Mouse (Mus musculus) lung, adult 18-20 months (tissue): ENCODE measurements around the gene Tomm20.
"Not testable (repeated sequence)": the region's sequence is repeated elsewhere in the genome, so short reads cannot be mapped to it uniquely, and the experiment has no call there.

ENCODE experiments used
- DNase-seq, 2 experiments: peaks; one replicate each; pipeline ENCODE4 v3.0.0; 2022; ENCODE audit warnings: mixed read lengths in 2 of 2

Tomm20 gene

DNA sequence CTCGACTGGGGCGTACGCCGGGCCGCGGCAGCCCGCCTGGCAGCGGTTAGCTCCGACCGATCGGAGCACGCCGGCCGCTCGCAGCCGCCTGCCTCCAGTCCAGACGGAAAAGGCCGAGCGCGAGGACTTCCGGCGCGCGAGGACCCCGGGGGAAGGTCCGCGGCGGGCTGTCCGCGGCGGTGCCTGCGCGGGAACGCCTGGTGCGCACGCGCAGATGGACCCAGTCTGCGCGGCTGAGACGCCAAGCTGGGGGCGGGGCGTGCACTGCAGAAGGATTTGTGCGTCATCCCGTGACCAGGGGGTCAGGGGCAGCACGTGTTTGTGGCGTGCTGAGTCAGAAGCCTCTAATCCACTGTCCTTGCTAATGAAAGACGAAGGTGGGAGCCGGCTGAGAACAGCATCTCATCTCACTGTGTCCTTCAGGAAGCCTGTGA lies at the start of gene Tomm20:
Gene Tomm20, minus strand, starts transcription at position 115 of the 434 bp plus-strand sequence.
- DNase-seq = peak; percentile 94 to 96

DNA sequence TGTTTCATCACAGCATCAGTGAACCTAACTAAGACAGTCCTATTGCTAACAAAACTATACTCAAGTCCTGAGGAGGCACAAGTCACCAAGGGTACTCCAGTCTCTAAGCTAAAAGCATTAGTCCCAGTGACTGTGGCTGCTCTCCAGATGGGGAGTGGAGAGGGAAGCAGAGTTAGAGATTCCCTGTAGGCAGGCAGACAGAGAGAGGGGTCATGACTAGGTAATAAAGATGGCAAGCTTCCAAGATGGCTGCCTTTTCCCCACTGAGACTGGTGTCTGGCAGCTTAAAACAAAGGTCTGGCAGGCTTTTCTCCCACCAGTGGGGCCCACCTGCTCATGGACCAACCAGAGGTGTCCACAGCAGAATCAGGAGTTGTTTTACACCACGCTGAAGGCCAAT lies 48.9 kb upstream of the Tomm20 start:
- DNase-seq = no peak

DNA sequence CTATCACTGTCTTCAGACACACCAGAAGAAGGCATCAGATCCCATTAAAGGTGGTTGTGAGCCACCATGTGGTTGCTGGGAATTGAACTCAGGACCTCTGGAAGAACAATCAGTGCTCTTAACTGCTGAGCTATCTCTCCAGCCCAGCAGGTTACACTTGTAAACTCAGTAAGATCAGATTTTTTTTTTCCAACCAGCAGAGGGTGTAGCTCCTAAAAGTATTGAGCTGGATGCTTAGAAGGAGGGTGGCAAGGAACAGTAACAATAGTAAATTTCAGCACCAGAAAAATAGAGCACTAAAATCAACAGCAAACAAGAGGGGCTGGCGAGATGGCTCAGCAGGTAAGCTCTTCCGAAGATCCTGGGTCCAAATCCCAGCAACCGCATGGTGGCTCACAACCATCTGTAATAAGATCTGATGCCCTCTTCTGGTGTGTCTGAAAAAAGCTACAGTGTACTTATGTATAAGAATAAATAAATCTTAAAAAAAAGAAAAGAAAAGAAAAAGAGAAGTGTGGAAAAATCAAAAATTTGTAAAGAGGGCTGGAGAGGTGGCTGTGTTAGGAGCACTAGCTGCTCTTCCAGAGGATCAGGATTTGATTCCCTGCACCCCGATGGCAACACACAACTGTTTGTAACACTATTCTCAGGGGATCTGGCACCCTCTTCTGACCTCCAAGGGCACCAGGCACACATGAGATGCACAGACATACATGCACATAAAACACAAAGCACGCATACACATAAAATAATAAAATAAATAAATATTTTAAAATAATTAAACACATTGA lies 43.9 kb upstream of the Tomm20 start:
- no peak for DNase-seq

DNA sequence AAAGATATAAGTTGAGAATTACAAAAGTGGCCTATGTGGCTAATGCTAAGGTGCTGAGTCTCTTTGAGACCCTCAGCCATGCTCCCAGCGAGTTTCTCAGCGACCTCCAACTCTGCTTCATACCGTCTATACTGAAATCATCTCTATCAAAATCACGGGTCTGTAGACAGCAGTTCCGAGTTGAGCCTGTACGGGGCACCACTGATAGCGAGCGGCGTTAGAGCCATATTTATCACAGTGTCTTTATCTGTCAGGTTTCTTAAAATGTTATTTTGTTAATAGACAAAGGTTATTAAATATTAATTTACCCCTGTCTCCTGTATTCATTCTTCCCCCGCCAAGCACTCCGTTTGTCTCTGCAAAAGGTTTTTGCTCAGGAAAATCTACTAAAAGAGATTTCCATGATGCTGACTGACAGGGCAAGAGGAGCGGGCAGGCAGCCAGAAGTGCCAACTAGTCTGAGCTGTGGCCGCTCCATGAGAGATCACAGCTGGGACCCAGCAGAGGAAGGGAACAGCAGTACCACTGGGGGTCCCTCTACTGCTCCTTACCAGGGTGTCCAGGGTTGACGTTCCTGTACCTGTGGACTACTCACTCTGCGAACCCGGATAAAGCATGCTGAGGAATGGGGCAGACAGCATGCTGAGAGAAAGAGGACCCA lies 42.8 kb upstream of the Tomm20 start:
- no peak for DNase-seq

DNA sequence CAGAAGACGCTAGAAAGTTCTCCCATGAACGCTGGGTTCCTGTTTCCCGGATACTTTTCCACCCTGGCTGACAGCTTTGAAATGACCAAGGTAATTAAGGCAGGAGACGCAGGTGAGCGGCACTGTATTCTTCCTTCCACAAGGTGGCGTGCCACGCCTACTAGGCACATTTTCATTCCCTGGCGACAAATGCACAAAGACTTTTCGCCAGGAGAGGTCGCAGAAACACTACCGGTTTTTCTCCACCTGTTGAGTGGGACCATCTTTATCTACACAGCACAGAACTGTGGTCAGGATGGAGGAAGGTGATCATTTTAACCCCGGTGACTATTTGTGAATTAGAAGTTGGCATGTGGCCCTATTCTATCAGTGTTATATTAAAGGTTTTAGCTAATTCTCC lies 40.9 kb upstream of the Tomm20 start:
- peak; percentile 82 to 87 for DNase-seq

DNA sequence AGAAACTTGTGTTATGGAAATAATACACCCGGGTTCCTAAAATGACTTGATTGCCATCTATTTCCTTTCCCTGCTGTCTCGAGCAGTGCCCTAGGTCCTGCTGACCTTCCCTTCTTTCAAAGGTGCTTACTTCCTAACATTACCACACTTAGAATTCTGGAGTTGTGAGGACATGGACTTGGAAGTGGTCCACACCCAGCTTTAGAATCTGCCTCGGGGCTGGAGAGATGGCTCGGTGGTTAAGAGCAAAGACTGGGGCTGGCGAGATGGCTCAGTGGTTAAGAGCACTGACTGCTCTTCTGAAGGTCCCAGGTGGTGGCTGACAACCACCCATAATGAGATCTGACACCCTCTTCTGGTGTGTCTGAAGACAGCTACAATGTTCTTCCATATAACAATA lies 34.4 kb upstream of the Tomm20 start:
- no peak for DNase-seq

DNA sequence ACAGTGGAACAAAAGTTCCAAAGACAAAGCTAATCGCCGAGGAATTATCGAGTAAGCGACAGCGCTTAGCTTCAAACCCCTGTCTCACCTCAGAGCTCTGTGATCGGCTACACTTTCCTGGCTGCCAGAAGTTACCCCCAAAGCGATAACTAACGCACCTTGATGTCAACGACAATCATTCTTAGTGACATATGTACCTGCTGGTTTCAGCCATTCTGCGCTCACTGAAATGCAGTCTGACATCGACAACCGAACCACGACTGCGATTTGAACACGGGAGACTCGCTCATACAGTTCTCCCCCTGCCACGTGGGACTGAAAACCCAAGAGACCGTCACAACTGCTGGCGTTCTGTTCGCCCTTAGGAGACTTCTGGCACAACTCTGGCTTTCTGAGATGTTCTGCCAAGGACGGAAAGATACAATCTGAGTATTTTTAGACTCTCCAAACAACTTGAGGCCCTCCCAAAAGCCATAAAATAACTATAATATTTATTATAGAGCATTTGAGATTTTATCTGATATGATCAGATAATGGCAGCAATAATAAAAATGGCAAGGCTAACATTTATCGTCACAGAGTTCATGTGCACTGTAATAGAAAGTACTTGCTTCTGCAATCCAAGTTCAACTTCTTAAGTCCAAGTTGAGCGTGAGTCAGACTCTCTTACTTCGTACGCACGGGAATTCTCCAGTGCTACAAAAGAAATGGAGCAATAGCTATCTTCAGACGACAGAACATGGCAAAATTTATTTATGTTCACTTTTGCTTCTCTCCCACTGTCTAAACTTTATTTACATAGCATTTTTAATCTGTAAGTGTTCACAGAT lies 33.7 kb upstream of the Tomm20 start:
- peak; percentile 15 to 26 for DNase-seq

DNA sequence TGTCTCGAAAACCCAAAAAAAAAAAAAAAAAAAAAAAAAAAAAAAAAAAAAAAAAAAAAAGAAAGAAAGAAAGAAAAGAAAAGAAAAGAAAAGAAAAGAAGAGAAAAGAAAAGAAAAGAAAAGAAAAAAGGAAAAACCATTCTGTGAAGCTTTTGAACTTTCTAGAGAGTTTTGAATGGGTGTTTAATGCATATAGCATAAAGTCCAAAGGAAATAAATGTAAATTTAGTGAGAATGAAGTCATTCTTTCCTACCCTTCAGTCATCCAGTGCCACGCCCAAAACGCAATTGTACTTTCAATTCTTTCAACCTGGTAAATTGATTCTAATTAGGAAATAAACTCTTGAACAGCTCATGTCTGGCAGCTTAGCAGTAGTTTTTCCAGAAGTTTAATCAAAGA lies 32.9 kb upstream of the Tomm20 start:
- not testable (repeated sequence) for DNase-seq

DNA sequence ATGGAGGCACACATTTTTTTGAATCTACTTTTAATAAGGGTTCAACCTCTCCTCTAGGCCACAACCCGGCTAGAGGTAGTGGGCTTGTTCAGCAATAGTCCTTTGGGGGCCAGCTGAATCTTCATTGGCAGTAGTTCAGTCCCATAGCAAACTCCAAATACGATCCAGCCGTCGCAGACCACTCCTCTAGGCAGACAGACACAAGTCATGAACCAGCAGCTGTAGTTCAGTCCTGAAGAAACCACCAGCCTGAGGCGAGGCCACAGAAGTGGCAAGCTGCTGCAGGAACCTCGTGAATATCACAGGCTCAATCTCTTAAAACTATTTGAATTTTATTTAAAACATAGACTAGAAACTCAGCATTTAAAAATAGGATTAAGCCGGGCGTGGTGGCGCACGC lies 32.4 kb upstream of the Tomm20 start:
- DNase-seq = no peak

DNA sequence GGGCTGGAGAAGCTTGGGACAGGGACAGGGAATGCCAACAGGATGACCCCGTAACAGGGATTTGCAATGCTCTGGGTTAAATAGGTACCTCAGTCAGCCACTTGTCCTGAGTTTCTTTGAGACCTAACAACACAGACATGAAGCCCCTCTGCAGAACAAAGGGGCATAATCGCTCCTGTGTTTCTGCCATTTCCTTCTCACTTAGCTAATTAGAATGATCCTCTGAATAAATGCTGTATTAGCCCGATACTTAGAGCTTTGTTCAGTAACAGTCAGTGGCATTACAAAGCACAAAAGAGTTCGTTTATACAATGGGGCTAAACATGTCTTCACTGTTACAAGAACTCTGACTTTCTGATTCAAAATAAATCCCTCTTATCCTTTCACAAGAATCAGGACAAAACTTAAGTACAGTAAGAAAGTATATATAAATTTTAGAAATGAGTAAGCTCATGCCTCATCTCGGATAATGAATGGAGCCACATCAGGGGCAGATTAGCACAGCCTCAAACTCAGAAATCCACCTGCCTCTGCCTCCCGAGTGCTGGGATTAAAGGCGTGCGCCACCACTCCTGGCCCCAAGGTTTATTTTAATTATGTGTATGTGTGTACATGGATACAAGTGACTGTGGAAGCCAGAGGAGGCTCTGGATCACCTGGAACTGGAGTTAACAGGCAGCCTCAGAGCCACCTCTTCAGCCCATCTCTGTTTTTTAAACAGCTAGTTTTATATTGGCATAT lies 31.1 kb upstream of the Tomm20 start:
- no peak for DNase-seq

DNA sequence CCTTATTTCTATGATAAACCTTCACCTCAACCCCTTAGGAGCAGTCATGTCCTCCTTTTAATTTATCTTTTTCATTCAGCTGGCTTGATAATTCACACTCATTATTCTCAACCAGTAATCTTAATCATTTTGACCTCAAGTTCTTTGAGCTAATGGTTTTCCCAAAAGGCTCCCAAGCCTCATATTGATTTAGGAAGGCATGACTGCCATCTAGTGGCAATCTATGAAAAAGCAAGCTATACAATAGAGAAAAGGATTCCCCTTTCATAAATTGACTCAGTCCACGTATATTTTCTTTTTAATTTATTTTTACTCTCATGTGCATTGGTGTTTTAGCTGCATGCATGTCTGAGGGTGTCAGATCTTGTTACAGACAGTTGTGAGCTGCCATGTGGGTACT lies 30.1 kb upstream of the Tomm20 start:
- DNase-seq = peak in 1 of 2 experiments; percentile 18

DNA sequence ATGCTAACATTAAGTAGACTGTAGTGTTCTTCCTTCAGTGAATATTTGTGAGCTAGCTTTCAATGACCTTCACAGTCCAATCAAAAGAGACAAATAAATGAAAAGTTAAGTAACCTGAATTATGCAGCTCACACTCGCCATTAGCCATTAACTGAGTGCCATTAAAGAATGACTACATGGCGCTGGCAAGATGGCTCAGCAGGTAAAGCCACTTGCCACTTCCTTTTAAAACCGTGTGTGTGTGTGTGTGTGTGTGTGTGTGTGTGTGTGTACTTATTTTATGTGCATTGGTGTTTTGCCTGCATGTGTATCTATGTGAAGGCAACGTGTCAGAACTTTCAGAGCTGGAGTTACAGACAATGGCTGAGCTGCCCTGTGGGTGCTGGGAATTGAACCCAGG lies 28.9 kb upstream of the Tomm20 start:
- no peak for DNase-seq

DNA sequence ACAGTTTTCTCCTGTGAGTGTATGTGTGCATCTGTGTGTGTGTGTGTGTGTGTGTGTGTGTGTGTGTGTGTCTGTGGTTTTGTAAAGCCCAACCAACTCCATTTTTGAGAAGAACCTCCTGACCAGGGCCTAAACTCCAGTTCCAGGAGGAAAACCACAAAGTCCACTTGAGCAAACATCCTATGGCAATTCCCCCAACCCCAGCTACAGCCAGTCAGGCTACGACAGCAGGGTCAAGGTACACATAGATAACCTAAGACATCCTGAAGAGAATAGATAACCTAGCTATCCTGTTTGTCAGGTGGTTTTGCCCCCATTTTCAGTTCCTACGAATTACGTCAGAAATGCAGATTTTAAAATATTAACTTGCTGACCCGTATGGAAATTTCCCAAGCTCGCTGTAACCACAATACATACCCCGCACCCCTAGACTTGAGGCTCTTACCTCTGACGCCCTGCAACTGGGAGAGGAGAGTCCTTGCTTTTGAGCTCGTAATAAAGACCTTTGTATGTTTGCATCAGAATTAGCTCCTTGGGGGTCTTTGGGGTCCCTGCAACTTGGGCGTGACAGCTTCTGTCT lies 28.1 kb upstream of the Tomm20 start:
- DNase-seq = no peak

DNA sequence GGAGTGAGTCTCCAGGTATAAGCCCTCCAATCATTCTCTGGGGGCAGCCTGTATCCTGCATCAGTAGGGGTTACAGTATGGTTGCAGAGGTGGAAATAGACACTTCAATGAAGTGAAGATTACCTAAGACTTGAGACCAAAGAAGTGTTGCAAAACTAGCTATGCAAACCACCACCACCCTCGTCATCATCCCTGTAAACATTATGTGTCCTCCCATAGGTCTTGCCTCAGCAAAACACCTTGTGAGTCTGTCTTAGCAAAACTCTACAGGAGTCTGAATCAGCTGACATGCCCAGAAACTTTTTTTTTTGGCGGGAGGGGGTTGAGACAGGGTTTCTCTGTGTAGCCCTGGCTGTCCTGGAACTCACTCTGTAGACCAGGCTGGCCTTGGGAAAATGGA lies 27.0 kb upstream of the Tomm20 start:
- no peak for DNase-seq

DNA sequence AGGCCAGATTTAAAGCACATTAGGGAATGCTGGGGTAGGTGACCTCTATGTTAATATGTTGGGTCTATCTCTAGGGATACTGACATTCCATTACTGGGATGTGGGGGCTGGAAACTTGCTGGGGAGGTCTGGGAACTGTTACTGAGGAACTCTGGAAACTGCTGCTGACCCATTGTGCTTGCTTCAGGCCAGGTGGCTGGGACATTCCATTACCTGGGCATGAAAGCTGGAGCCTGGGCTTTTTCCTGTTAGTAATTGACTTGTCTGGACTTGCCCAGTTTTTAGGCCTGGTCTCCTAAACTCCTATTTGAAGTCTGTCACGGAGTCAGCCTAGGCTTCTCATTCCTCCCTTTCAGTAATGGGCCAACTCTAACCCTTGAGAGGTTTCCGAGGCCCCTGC lies 26.5 kb upstream of the Tomm20 start:
- no peak for DNase-seq

DNA sequence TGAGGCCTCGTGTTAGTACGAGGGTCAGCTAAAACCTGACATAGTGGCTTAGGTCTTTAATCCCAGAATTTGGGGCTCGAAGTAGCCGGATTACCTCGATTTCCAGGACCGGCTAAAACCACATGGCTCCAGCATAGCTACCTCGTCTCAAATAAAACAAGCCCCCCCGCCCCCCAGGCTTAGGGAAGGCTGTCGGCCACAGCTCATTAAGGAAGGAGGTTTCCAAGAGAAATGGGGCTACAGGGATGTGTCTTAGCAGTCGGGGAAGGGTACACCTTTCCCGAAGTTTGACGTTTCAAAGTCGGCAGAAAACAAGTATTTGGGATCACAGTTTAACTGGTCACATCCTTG lies 25.6 kb upstream of the Tomm20 start:
- no peak for DNase-seq

DNA sequence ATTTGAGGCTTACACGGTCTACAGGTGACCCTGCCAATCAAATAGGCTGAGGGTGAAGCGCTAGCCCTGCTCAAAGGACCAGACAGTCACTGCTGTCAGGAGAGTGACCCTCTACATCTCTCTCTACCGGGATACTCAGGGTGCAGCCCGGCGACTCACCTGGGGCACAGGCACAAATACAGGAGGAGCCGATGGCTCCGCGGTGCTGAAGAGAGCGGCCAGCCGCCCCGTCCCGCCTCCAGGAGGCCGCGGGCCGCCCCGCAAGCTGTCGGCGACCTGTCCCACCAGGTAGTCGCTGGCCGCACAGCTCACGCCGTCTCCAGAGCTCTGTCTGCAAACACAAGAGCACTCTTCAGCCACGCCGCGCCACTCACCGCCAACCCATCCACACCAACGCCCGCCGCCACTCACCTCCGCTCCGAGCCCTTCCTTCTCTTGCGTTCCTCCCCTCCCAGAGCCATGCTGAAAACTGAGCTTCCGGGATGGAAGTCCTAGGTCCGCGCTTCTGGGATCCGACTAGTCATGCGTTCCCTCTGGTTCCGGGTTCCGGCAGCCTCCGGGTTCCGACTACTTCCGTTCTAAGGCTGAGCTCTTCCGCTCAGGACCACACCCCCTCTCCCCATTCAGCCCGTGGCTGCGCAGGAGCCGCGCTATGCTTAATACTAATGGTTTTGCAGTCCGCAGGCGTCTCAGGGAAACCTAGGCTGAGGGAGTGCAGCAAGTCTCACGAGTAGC lies 25.1 kb upstream of the Tomm20 start, which contains the start of gene Rbm34:
Gene Rbm34, minus strand, starts transcription at position 493 of the 735 bp plus-strand sequence.
- peak; percentile 93 to 94 for DNase-seq

DNA sequence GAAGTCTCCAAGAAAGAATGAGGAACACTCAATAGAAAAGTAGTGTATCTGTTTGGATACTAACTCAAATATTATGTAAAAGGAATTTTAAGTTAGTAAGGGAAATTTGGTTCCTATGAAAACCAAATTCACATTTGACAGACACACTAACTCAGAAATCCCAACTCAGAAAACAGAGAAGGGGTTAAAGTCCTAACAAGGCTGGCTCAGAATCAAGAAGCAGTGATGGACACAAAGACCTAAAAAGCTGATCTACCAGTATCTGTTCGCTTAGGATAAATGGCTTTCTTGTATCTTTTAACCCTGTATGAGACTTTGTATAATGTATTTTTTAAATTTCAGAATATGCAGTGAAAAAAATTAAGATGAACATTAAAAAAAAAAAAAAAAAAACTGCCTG lies 23.9 kb upstream of the Tomm20 start:
- no peak for DNase-seq

DNA sequence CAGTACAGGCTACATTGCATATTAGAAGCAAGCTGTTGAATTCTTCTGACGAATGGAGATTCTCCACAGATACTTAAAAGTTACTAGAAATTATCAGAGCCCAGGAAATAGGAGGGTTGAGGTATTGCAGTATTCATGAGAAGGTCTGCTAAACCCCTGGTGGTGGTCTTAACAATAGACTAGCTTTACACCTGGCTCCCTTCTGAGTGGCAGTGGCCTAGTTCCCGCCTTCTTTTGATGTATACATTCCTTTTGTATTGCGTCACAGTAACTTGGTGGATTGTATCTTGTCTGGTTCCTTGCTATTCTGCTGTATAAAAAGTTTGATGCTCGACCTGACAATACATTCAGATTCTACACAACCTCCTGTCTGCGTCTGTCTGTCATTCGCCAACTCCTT lies 22.5 kb upstream of the Tomm20 start:
- DNase-seq = no peak

DNA sequence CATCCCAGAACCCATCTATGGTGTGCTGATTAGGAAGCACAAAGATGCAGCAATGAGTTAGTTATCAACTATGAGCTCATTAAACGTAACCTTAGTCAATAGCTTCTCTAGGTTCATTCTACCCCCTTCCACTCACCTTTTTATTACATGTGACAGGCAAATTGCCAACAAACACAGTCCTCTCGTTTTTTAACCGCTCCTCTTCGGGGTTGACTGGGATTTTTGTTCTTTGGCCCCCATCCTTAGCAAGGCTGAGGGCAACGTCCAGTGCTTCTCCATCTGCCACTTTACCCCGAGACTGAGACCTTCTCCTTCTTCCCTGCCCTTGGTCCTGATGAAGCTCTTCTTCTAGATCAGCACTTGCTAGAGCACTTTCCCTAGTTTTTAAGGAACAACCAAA lies 19.6 kb upstream of the Tomm20 start:
- DNase-seq = no peak

DNA sequence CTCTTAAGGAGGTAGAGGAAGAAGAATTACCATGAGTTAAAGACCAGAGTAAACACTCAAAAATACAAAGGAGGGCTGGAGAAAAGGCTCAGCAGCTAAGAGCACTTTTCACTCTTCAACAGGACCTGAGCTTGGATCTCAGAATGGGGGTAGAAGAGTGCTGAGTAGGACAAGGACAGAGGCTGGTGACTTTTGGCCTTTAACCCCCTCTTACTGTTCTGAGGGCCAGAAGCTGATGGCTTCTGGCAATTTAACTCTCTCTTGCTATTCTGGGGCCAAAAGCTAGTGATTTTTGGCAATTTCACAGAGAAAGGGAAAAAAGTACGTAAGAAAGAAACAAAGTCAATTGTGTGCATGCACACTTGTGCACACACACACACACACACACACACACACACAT lies 17.2 kb upstream of the Tomm20 start:
- DNase-seq = no peak

DNA sequence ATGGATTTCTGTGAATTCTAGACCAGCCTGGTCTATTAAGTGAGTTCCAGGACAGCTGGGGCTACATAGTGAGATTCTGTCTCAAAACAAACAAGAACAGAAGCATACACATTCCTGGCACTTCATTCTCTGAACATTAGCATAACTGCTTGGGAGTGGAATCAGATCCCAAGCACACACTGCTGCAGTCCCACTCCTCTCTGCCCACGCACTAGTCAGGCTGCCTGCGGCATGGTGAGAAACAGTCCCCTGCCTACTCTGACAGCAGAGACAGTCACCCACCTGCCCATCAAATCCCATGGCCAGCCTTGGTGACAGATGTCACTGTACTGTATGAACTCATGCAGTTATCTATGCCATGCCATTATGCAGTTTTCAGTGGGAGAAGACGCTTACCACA lies 15.9 kb upstream of the Tomm20 start:
- DNase-seq = no peak
